Mouse (Mus musculus) heart, postnatal 10 days (tissue): ENCODE measurements at regions not wholly inside any gene's neighbourhood (a gene's known extent, or its start where the extent isn't known, plus 50 kb on each side); places are given as distances from the start of the nearest gene placed in this dataset.

Experiments
- DNase-seq, 2 experiments: peaks; one replicate each; pipeline ENCODE4 v3.0.0; 2021
- intact Hi-C: fragments of 180-260 bp; cut with DNase I; formaldehyde crosslinking; loops from one replicate; pipeline ENCODE4 v1.15.1; 2025

DNA sequence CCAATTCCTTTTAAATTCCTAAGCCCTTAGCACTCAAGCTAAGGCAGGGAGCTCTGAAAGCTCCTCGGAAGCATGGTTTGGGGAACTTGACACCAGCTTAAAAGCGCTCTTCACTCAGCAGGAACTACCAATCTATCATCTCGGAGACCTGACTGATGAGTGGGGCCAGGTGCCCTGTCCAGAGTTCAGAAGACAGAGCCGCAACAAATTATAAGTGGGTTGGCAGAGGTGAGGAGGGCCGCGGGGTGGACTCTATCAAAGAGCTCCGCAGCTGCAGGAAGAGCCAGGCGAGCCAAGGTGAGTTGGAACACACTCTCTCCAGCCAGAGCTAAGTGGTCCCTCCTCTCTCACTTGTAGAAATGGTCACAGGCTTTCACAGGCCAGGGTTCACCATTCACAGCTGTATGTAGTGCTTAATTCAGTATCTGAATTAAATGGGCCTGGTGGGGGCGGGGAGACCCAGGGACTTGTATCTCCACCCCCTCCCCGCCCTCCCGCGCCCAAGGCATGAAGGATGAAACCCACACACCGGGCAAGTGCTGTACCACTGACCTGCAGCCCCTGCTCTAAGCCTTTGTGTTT is 180.8 kb downstream of the Stim2 start:
- no peak for DNase-seq
- intact Hi-C loops, result no loop called here

DNA sequence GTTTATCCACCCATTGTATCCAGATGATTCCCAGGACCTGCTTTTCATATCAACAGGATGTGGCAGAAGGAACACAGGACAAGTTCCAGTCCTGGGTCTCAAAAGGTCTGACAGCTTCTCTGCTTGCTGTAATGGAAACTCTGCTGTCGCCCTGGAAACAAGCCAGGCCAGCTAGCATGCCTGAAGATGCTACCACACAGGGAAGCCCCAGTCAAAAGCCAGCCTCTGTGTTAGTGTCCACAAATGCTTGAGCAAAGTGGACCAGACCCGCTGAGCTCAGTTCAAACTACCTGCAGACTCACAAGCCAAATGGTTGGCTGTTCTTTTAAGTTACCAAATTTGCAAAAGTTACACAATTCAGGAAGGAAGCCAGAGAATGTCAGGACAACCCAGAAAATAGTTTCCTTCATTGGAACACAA is 181.9 kb downstream of the Stim2 start:
- intact Hi-C loops, result no loop called here
- peak; percentile 71 to 73 for DNase-seq

DNA sequence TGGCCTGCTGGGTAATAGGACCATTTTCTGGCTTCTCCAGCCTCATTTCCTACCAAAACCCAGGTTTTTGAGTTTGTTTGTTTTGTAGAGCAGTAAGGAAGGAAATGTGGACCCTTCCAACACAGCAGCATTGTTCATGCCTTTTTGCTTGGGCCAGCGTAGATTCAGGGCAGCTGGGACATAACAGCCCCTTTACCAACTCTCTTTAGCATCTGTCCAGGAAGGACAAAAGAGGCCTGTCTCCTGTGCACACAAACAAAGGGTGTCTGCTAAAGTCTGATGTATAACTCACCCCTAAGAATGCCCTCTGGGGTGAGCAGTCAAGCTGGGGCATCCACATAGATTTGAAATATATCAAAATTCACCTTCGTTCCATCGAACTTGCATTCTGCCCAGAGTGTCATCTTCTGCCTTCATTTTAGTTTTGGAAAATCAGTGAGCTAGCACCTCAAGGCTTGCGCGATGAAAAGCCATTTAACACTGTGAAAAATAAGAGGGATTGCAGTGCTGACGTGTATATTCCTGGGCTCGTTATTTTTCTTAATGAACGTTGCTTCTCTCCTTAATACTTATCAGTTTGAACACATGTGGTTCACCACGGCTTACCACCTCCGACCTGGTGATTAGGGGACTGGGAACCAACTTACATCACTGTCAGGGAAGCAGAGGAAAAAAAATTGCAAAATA is 182.5 kb downstream of the Stim2 start:
- intact Hi-C loops, result no loop called here
- no peak for DNase-seq

DNA sequence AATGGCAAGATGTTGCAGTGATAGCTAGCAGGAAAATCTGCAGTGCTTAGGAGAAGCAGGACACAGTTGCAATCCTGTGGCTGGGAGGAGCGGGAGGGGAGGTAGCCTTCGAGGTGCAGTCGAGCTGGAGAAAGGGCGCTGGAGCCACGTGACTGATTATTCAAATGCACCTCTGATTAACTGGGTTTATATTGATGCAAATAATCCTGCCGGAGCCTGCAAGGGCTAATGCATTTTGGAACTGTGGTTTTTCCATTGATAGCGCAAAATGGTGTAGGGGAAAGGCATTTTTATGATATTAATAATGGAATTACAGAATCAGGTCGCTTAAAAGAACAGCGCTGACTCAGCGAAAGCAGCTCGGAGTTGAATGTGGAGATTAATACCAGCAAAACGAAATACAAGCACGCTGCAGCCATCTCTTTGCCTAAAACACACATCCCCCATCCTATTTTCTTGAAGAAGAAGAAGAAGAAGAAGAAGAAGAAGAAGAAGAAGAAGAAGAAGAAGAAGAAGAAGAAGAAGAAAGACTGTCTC is 183.1 kb downstream of the Stim2 start:
- intact Hi-C loops, result no loop called here
- no peak for DNase-seq

DNA sequence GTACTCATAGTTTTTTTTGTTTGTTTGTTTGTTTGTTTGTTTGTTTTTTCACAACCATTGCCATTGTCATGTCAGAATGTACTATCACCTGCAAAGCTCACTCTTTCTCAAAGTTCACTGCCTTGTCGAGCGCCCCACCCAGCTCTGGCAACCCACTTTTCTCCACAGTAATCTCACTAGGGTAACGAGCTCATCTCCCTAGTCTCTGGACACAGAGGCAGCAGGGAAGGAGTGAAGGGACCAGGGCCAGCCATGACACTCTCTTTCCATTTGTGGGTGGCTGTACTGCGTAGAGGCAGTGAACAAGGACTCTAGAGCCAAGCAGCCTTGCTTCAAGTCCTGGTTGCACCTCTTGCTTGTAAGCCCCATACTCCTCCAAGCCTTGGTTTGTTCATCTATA is 184.5 kb downstream of the Stim2 start:
- intact Hi-C loops, result no loop called here
- no peak for DNase-seq

DNA sequence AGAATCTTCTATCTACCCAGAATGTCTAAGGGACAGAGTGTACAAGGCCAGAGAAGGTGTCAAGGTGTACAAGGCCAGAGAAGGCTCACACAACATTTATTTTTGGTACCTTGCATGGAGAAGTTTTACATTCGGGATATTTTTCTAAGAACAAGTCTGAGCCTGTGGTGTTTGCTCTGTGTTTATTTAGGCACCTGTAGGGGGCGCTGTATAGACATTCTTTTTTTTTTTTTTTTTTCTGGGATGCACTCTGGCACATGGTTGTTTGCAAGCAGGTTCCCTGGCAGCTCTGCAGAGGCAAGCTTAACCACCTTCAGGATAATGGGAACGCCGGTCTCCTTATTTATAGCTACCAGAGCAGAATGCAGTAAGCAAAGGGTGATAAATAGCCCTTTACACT is 187.4 kb downstream of the Stim2 start:
- no peak for DNase-seq
- intact Hi-C loops, result no loop called here

DNA sequence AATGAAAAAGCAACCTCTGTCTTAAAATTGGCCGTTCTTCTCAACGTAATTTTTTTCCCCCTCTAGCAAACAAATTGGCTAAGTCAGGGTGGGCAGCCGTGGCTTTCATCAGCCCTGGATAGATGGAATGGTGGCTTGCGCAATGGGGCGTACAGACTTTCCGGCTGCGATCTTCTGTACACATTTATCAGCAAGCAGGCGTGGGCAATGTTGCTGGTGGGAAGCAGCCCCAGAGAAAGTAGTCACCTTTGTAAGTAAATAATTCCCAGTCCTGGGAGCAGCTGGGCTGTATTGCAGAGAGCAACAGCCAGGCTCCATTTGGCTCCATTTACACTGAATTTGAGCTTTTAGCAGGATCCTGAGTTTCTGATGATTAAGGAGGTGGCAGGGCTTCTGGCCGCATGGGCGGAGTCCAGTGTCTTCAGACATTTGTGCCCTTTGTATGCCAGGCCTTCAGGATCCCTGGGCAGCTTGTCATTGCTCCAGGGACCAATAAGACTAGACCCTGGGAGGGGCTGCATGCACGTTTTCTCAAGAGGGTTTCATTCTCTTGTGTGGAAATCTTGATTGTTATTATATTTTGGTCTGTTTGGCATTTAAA is 187.9 kb downstream of the Stim2 start:
- intact Hi-C loops, result no loop called here
- DNase-seq, result no peak

DNA sequence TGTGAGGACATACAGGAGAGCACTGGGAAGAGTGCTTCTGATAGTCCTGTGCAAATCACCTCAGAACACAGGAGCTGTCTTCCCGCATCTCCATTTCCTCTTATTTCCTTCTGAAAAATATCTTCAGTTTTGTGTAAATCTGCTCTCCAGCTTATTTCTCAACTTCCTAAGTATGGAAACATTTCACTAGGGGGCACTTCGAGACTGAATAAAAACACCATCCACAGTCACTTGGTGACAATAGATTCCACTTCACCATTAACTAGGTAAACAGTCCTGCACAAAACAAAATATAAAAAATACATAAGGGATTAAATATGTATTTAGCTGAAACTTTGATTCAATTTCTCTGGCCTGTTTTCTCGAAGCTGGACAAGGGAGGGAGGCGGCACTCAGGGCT is 193.4 kb downstream of the Stim2 start:
- no peak for DNase-seq
- intact Hi-C loops, result no loop called here

DNA sequence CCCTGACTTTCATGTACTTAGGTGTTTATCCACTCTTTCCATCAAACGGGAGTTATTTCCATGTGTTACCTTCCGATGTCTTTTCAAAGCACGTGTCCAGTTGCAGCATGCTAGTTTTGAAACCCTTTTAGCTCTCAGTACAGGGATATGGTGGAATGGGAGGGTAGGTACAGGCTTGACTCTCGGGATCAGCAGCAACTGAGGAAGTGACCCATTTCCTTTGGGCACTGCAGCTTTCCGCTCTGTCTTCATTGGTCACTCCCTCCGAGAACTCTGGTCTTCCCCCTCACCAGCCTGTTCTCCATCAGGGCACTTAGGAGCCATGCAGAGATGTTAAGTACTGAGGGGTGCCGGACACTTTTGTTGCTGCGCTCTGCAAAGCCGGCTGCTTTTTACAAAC is 196.5 kb downstream of the Stim2 start:
- intact Hi-C loops, result no loop called here
- no peak for DNase-seq

DNA sequence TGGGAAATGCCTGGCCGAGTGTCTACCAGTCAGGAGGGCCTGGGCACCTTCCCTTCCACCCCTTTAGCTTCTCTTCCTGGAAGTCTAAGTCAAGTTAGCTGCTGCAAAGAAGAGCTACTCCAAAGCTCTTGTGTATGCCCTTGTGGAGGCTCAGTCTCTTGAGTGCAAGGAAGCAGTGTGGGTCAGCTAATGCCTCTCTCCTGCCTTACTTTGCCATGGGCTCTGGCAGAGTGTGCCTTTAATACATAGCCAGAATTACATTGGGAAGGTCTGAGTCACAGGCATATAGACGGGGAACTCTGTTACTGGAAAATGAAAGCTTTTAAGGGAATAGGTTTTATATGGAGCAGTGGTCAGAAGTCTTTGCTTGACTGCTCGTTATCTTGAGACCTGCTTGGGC is 201.7 kb downstream of the Stim2 start:
- DNase-seq, result no peak
- intact Hi-C loops, result no loop called here

DNA sequence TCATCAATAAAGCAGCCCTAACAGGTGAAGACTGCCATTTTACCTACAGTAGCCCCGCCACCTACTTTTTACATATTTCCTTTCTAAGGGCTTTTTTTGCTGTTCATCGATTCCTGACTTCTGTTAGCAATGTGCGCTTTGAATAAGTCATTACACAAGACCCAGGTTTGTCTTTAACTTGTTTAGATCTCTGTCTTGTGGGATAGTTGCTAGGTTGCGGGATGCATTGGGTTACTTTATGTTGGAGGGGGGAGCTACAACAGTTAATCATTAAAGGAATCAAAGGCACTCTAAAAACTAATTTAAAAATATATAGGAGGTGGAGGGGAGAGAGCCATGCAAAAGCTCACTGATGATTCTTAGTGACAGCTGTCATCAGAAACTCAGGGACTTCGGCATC is 202.3 kb downstream of the Stim2 start:
- no peak for DNase-seq
- intact Hi-C loops, result no loop called here

DNA sequence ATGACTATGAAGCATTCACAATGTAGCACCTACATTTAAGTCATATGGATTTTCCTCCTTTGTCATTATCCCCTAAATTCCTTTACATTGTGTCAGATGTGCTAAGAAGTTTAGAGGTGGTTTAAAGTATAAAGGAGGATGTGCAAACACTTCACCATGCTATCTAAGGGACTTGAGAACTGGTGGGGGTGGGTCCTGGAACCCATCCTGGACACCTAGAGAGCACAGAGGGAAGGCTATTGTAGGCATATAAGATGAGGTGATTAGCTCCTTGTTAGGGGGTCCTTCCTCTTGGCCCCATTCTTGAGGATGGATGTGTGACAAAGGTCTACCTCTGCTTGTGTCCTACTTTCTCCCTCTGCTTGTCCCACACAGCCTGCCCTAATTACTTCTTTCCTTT is 213.2 kb downstream of the Stim2 start:
- intact Hi-C loops, result no loop called here
- DNase-seq, result no peak

DNA sequence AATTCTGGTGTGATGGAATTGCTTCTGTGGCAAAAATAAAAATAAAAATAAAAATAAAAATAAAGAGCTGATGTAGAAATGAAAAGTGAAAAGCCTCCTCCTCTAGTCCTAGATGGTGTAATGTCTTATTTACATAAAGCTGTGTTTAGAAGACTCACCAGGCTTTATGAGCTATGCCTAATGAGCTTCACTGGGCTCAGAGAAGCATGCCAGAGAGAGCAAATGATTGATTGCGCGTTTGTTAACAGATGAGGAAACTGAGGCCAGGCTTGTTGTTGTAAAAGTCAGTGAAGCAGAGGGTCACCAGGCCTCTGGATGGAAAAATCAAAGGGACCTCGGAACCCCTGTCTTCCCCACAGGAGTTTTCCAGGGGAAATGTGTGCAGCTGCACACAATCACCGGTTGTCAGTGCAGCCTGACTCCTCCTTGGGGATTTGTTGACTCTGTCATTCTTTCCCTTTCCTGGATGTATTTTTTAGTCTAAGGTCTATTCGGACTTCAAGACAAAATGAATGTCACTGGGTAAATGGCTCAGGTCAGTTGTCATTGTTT is 213.8 kb downstream of the Stim2 start:
- DNase-seq, result peak in 1 of 2 experiments; percentile 5

DNA sequence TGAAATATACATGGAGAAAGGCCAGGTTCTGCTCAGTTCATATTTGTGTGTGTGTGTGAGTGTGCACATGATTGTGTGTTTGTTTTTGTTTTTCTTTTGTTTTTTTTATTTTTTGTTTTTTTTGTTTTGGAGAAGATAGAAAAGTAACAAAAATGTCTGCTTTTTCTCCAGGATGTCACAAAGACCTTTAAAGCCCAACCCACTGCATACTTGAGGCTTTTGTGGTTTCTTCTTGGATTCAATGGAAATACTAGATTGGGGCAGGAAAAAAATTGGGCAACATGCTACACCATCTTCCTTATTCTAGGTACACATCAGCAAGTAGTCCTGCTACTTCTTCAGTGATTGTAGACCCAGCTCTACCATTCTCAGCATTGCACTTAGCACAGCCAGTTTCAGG is 226.7 kb downstream of the Stim2 start:
- intact Hi-C loops, result no loop called here

More for the DNA sequence above, 213.8 kb downstream of the Stim2 start:
- intact Hi-C loops, result no loop called here

DNA sequence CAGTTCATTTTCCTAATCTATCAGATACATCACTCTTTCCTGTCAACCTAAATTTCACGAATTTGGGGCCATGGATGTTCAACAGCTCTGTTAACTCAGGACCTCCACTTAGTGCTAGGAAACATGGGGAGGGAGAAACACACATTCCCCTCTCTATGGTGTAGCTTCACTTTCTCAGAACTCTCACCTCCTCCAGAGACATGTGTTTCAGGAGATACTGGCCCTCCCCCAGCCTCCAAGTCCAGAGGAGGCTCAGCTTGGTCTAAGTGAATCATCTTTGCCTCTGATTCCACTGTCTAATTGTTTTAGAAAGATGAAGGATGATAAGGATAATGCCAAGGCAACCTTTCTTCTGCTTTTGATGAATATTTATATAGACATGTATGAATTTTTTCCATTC is 236.3 kb downstream of the Stim2 start:
- no peak for DNase-seq
- intact Hi-C loops, result no loop called here

More for the DNA sequence above, 226.7 kb downstream of the Stim2 start:
- DNase-seq, result no peak

DNA sequence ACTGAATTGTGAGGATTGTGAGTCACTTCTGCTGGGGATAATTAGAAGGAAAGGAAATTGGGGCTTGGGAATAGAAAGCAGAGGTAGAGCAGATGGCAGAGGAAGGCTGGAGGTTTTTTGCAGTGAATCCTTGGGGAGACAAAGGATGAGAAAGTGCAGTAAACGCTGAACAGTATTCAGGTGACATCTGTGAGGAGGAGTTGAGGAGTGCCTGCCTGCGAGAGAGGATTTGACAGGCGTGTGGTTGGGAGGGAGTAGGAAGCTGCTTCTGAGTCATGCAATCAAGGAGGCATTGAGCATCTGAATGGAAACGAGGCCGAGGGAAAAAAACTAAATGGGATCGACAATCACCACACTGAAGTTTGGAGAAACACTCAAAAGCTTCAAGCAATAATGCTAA is 236.9 kb downstream of the Stim2 start:
- intact Hi-C loops, result no loop called here
- no peak for DNase-seq

DNA sequence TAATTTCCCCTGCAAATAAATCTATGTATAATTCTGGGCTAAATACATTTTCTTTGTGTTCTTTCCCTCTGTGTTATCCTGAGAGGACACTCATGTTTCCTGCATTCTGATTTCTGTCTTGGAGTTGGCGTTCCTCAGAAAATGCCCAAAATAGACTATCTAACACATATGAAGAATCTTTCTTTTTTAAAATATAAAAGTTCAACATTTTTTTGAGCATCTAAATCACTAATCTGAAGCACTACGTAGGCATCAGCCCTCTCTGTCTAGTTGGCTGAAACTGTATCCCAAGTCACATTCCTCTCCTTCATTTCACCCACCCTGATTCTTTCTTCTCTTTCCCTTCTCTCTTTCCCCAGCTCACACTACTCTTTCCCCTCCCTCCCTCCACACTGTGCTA is 238.9 kb downstream of the Stim2 start:
- no peak for DNase-seq
- intact Hi-C loops, result no loop called here

DNA sequence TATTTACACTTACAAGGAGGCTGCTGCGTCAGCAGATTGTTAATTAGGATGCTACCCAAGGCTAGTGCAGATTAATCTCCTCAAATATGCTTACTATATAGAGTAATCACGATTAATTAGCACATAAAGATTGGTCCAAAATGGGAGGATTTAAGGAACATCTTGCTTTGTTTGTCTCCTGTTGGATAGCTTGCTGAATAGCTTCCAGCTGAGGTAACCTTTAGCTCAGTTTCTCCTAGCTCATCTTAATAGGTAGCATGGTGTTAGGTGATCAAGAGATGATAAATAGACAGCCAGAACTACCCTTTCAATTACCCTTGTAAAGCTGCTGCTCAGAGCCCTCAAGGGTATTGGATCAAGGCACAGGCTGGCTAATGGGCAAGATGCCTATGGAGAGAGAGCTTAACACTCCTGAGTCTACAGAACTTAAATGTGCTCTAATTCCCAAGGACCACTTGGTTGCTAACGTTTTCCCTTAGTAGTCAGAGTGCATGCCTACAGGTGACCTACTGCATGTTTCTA is 240.4 kb downstream of the Stim2 start:
- intact Hi-C loops, result no loop called here
- no peak for DNase-seq

DNA sequence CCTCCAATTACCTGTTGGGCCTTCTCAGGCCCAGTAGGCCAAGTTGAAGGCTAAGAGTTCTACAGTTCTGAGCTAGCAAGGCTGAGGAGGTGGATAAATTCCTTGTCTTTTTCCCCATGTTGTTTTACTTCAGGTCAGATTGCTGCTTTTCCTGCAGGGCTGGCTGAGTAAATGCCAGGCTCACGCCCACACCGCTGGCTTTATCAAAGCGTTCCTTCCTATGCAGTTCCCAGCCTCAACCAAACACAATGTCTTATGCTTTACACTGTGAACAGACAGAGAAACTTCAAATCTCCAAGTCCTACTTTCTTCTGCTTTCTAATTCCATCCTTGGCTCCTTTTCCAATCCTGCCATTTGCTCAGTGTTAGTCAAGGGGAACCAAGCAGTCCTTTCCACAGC is 241.3 kb downstream of the Stim2 start:
- intact Hi-C loops, result no loop called here
- DNase-seq, result no peak

DNA sequence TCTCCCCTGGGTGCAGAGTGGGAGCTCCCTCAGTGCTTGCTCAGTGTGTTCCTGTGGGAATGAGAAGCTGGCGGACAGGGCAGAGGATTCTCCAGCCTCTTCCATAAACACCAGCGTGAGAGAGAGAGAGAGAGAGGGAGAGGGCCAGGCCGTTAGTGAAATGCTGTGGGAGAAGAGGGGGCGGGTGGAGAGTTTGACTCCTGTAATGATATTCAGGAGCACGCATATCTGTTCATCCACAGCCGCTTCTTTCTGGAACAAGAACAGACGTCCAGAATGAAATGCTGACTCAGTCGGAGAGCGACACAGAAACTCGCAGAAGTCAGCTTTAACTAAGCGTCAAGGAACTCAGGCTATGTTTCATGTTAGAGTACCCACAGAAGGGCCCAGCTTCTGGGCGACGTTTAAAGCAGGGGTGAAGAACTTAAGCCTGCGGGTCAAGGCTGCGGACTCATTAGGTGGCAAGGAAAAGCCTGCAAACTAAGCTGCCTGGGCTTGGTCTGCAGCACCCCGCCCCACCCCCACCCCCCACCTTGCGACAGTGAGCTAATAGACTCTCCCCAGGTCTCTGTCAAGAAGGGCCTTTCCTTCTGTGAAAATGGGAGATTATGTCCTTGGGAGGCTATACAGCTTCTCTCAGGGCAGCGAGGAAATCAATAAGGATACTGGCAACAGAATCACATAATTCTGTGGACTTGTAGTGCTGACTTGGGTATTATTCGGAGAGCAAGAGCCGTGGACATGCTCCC is 243.0 kb downstream of the Stim2 start:
- intact Hi-C loops, result no loop called here
- no peak for DNase-seq

DNA sequence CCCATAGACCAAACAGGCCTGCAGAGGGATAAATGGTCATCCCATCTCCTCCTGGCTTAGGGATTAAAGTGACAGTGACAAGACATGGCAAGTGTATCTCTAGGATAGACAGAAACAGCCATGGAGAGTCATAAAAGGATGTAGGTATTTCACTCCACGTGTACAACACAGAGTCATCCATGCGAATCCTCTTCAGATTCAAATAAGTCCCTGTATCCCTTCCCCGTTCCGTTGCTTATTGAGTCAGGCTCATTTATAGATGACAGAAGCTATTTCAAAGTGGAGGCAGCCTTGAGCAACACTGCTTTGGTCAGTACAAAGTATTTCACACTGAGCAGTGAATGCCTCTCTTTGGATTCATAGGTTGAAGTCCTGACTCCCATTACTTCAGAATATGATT is 243.8 kb downstream of the Stim2 start:
- DNase-seq, result no peak
- intact Hi-C loops, result no loop called here
